Mouse (Mus musculus): Measurements from ENCODE around the gene Lrriq1. TPM values are rescaled to one million over a fixed set of nuclear protein-coding genes. Genes with fewer than 3 reads are reported as not detected.

The Lrriq1 gene
- not detected in 2 replicates for total RNA-seq (2012; rRNA removed)
- polyA plus RNA-seq (2012; ENCODE audit: insufficient read depth in 1 of 2, insufficient read length in 2 of 2, low read depth in 1 of 2, low replicate concordance in 2 of 2, missing spikeins in 1 of 2), result not detected

GRCm38 (mm10) chr10:103235707-103236459, at the start of gene Lrriq1:
Gene Lrriq1, minus strand, starts transcription at chr10:103236322.
- Histone ChIP-seq H3K9me3 (replicated peaks; ENCODE audit: insufficient read depth, low read length) (no peaks in the 10 kb centered on the region), H3K36me3 (ENCODE audit: control insufficient read depth in 1 of 2, insufficient read depth in 2 of 2, low read length in 2 of 2) (no peaks in the 10 kb centered on the region), H3K79me2 (ENCODE audit: control insufficient read depth, insufficient read depth, low read length, poor library complexity) (no peaks in the 10 kb centered on the region), H3K4me3 (ENCODE audit: control insufficient read depth in 1 of 2, insufficient read depth in 1 of 2, low read depth in 2 of 2, low read length in 2 of 2) (no peak within 1 kb of the TSS), H3K27me3 (ENCODE audit: control insufficient read depth in 1 of 2, insufficient read depth in 2 of 2, low read length in 2 of 2) (no peaks in the 10 kb centered on the region), H3K9ac (ENCODE audit: control insufficient read depth, low read depth, low read length, poor library complexity, severe bottlenecking) (no peak within 1 kb of the TSS), H3K27ac (ENCODE audit: control insufficient read depth, low read depth, low read length) (no peak within 1 kb of the TSS), H3K4me1 (ENCODE audit: control insufficient read depth in 1 of 2, insufficient read depth in 2 of 2, low read length in 2 of 2) (no peaks in the 10 kb centered on the region)
- DNase-seq (ENCODE audit: low read depth, low spot score), result no peak
- no peak for TF ChIP-seq BHLHE40 (IDR thresholded peaks at IDR 0.05; ENCODE audit: borderline replicate concordance, low read depth, low read length)
- no peak for TF ChIP-seq POLR2A (IDR thresholded peaks at IDR 0.05; ENCODE audit: control insufficient read depth in 1 of 2, insufficient read depth in 1 of 2, low read depth in 1 of 2, low read length in 2 of 2, poor library complexity in 1 of 2)
- TF ChIP-seq NELFE (IDR thresholded peaks at IDR 0.05; ENCODE audit: low read depth, low read length), result no peak
- TF ChIP-seq MEF2A (IDR thresholded peaks at IDR 0.05; ENCODE audit: extremely low read depth, insufficient replicate concordance, low read depth, low read length, poor library complexity, severe bottlenecking), result no peak
- TF ChIP-seq GATA1 (IDR thresholded peaks at IDR 0.05; ENCODE audit: low read depth, low read length), result no peak
- no peak for TF ChIP-seq GABPA (IDR thresholded peaks at IDR 0.05; ENCODE audit: low read depth, low read length)
- TF ChIP-seq EP300 (IDR thresholded peaks at IDR 0.05; ENCODE audit: low read depth in 1 of 2, low read length in 2 of 2), result no peak
- no peak for TF ChIP-seq MAX (IDR thresholded peaks at IDR 0.05; ENCODE audit: low read length)
- TF ChIP-seq UBTF (IDR thresholded peaks at IDR 0.05; ENCODE audit: borderline replicate concordance, insufficient read depth, low read depth, low read length), result no peak
- TF ChIP-seq USF2 (IDR thresholded peaks at IDR 0.05; ENCODE audit: borderline replicate concordance in 1 of 2, insufficient read depth in 1 of 2, low read depth in 1 of 2, low read length in 2 of 2), result no peak
- TF ChIP-seq SIN3A (IDR thresholded peaks at IDR 0.05; ENCODE audit: low read length), result no peak
- TF ChIP-seq CTCF (IDR thresholded peaks at IDR 0.05 in 2 of 3, conservative IDR thresholded peaks at IDR 0.05 in 1 of 3; ENCODE audit: control insufficient read depth in 1 of 3, insufficient read depth in 1 of 3, low read depth in 2 of 3, low read length in 3 of 3, poor library complexity in 1 of 3, severe bottlenecking in 1 of 3), result no peak
- no peak for TF ChIP-seq USF1 (IDR thresholded peaks at IDR 0.05; ENCODE audit: low read depth, low read length)
- no peak for TF ChIP-seq CHD1 (IDR thresholded peaks at IDR 0.05; ENCODE audit: low read depth, low read length)
- TF ChIP-seq MAZ (IDR thresholded peaks at IDR 0.05; ENCODE audit: low read depth, low read length), result no peak
- no peak for TF ChIP-seq ELF1 (IDR thresholded peaks at IDR 0.05; ENCODE audit: low read depth, low read length)

All from MEL (cell line).